Mouse (Mus musculus): ENCODE measurements around the gene Trim2.

Gene Trim2

DNA sequence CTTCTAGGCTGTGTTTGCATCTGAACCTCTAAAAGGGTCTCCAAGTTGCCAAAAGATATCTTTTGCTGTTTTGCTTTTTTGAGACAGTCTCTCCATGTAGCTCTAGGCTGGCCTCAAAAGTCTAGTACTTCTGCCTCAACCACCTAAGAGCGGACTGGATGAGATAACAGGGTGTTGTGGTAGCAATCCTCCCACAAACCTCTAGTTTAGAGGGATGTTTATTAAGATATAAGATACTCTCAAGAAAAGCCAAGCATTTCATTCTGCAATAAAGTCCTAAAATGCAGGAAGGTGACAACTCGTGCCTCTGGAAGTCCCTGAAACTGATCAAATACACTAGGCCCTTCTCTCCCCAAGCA, 52.2 kb downstream of the Trim2 start:
- POLR2A ChIA-PET: no interaction called here
- CTCF ChIA-PET: no interaction called here

DNA sequence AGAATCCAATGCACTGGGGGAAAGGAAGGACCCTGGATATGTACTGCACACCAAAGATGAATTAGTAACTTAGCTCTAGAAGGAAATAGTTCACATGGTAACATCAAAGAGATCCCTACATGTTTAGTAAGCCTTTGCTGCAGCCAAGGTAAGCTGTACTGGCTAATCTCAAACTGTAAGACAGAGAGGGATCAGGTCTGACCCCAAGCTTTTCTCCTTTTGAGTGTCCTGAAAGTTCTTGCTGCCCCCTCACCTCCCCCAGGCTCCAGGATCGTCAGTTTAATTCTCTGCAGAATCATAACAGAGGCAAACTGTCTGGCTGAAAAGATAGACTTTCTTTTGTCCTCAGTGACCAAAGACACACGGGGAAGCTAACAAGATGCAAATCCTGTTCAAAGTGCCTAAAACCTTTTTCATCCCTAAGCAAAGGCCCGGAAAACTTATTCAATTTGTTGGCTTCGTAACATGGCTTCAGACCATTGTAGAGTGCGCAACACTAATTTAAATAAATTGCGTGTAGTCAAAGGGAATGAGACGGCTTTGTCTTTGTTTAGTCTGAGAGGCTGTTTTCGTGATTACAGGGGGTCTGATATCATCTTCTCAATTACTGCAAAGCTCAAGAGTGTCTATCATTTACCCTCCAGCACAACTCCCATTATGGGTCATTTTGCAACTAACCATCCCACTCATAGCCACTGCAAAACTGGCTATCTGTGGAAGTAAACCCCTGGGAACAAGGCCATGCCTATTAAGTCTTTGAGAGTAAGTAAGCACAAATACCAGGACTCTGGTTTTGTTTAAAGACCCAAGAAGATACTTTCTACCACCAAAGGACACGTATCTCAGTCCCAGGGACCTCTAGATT, 52.8 kb downstream of the Trim2 start:
- POLR2A ChIA-PET: interaction anchor here in 2 of 4 experiments (1.1 to 1.4 kb wide), 2 partner anchors 26 to 72 kb away, joined by 3 to 4 read pairs; no protein-coding TSS in a partner anchor

DNA sequence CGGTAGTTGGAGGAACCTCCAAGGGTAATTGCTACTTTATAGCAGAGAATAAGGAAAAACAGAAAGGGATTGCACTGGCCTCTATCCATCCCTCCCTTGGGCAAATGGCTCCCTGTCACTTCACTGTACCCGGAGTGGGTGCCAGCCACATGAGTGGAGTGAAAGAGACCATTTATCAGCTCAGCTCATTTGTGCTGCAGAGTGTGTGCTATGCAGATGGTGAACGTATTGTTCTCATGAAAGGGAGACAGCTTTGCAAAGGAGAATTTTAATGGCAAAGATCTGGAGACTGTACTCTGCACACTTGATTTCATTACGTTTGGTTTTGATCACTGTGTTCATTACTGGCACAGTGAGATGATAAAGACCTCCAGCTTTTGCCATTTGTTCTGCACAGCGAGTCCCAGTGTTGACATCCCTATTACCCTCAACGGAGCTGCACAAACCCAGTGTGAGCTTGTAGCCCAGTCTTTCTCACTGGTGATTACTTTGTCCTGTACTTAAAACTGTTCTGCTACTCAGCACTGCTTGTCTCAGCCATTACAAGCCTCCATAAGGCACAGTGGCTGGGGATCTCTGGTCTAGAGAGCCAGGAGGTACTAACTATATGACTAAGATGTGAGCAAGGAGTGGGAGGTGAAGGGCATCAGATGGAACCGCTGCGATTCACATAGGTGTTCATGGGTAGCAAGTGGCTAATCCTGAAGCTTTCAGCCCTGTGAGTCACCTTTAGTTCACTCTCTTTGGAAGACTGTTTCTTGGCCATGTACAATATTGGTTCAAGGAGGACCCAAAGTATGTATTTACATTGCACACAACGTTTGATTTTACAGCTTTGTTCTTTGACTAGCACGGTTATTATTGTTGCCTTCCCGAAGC, 53.7 kb downstream of the Trim2 start:
- ChIA-PET CTCF (interaction anchor here in 1 of 4 experiments (0.6 to 1.0 kb wide), 2 partner anchors 337 to 895 kb away, joined by 3 read pairs; no protein-coding TSS in a partner anchor), POLR2A (interaction anchor here in 2 of 4 experiments (1.1 to 1.4 kb wide), 3 partner anchors 9 to 71 kb away, joined by 3 to 4 read pairs (median 3); no protein-coding TSS in a partner anchor)

More for the DNA sequence above, 52.8 kb downstream of the Trim2 start:
- CTCF ChIA-PET: interaction anchor here in 1 of 4 experiments (0.6 to 1.0 kb wide), 2 partner anchors 338 to 894 kb away, joined by 3 read pairs; no protein-coding TSS in a partner anchor

DNA sequence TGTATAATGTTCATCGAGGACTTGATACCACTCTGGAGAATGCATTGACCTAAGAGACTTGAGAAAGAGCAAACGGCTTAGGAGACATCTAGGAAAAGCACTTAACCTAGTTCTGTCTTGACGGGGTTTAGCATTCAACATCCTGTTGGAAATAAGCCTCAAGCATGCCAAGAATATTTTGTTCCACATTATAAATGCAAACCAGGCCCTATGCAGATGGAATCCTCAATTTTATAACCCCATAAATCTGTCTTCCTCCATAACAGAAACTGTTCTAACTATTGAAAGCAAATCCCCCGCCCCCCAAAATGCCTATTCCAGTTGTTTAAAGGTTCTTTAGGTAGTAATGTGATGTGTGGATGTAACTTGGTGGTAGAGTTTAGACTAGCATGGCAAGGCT, 55.0 kb downstream of the Trim2 start:
- ChIA-PET CTCF (no interaction called here), POLR2A (interaction anchor here in 1 of 4 experiments (1.2 kb wide), 1 partner anchor 11 kb away, joined by 3 read pairs; no protein-coding TSS in a partner anchor)

DNA sequence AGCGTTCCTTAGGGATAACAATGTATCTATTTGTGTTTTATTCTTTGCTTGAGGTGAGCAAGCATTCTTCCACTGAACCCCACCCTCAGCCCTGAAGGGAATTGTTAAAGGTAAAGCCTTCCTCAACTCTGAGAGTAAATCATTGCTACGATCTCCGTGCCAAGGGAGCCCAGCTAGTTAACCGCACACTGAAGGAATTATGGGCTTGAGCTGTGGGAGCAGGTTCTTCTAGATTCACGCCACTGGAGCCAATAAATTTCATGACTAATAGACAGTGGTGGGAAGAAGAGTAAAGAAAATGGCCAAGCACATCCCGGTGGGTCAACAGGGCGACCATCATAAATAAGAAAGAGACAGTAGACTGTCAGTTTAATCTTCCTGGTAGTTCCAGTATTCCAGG, 56.4 kb downstream of the Trim2 start:
- CTCF ChIA-PET: interaction anchor here in 1 of 4 experiments (1.2 kb wide), 1 partner anchor 25 kb away, joined by 5 read pairs; no protein-coding TSS in a partner anchor
- POLR2A ChIA-PET: interaction anchor here in 1 of 4 experiments (1.2 kb wide), 1 partner anchor 9 kb away, joined by 5 read pairs; no protein-coding TSS in a partner anchor

DNA sequence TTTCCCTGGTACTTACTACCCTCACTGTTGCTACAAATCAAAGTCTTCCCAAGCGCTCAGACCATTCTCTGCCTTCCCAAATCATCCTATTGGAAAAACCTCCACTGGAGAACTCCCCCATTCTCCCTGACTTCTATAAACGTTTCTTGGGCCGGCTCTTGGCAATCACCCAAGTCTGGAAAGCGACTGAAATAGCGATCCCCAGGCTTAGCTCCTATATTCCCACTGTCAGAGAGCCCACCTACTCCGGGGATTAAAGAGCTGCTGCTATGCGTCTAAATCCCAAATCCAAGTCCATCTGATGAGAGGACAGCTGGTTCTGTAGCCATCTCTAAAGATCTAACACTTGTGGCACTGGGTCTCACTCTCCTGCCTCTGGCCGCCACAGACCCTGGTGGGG, 58.9 kb downstream of the Trim2 start:
- CTCF ChIA-PET: no interaction called here

DNA sequence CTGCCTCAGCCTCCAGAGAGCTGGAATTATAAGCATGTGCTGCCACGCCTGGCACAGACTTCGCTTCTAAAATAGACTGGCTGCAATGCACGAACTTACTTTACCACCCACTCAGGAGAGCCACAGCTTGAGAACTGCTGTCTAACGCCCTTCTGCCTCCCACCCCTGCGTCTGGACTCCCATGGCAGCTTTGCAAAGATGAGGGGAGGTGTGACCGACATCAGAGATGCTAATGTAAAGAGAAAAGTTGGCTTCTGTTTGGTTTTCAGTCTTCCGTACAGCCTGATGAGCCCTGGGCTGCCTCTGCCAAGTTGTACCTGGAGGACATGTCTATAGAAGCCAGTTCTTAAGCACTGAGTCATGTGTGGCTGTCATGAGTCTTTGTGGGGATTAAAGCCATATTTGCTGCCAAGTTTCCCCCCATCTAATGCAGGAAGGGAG, 60.2 kb downstream of the Trim2 start:
- POLR2A ChIA-PET: no interaction called here
- CTCF ChIA-PET: no interaction called here

More for the DNA sequence above, 58.9 kb downstream of the Trim2 start:
- POLR2A ChIA-PET: interaction anchor here in 2 of 4 experiments (0.5 to 0.6 kb wide), 2 partner anchors 36 to 58 kb away, joined by 3 to 6 read pairs; no protein-coding TSS in a partner anchor

DNA sequence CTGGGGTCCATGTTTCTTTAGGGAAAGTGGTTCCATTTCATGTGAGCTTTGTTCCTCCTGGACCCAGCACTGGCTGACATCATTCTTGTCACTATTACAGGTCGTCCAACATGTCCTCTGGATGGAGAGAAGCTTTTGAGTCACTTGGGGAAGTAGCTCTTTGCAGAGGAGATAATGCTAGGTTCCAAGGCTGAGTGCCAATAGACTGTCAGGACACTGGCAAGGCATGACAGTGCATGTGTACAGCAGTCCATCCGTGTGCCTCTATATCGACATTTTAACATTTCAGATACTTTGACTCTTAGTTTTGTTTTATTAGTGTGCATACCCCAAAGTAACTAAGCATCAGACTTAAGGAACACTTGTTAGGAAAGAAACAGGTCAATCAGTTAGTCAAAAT, 63.6 kb downstream of the Trim2 start:
- CTCF ChIA-PET: no interaction called here

DNA sequence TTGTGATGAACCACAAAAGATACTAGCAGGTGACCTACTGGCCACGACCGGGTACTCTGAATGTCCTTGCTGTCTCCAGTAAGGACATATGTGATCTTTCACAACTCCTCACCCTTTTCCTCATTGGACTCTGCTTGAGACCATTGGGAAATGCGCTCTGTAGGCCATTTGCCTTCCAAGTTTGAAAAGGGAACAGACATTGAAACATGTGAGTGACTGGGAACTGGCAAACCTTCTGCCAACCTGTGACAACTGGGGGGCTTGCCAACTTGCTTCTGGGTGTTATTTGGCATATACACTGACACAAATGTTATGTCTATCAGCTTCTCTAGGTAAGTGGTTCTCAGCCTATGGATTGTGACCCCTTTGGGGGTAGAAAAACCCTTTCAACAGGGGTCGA, 64.2 kb downstream of the Trim2 start:
- ChIA-PET CTCF (no interaction called here), POLR2A (no interaction called here)

More for the DNA sequence above, 63.6 kb downstream of the Trim2 start:
- POLR2A ChIA-PET: no interaction called here

DNA sequence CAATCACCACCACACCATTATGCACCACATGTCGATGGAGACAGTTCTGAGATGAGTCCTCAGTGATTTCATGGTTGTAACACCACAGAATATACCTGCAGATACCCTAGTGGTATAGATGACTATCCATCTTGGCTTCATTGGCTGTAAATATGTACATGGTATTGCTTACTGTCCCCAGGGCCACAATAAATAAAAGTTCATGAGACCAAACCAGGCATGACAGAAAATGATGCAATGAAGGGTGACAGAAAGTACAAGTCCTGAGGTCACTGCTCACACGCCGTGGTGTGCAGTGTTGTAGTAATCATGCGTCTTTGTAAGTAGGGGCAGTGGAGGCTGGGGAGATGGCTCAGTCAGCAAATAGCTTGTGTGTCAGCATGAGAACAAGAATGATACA, 65.6 kb downstream of the Trim2 start:
- ChIA-PET POLR2A (interaction anchor here in 1 of 4 experiments (0.6 kb wide), 1 partner anchor 125 kb away, joined by 3 read pairs; no protein-coding TSS in a partner anchor), CTCF (interaction anchor here in 2 of 4 experiments (0.5 to 0.6 kb wide), 2 partner anchors 52 to 472 kb away, joined by 3 to 4 read pairs; no protein-coding TSS in a partner anchor)

DNA sequence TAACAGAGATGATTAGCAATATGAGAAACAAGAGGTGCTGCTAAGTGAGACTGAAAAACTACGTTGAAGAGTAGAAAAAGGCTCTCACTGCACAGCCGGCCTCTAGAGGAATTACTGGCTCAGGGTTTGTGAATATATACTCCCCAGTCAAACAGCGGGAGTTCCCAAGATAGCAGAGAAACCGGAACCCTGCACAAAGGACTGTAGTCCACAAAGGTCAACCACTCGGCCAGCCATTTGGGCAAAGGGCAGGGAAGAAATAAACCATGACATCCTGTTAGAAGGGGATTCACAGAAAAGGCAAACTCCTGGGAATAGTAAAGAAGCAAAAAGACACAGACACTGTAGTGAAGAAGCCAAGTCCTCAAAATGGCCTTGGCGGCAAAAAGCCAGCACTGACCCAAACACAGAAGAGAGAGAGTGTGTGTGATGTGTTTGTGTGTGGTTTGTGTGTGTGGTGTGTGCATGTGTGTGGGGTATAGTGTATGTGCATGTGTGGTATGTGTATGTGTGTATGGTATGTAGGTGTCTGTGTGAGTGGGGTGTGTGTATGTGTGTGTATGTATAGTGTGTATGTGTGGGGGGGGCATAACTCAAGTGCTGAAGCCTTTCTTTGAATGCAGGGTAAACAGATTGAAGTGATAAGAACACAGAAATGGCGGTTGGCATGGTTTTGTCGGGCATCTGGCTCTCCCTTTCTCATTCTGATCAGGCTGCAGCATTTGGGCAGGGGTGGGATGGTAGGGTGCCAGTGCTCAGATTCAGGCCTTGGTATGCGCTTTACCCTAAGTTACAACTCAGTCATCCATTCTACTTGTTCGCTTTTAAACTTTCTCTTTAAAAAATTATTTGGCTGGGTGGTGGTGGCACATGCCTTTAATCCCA, 71.0 kb downstream of the Trim2 start:
- ChIA-PET POLR2A (interaction anchor here in 2 of 4 experiments (1.1 kb wide), 3 partner anchors 23 to 66 kb away, joined by 3 to 5 read pairs (median 3); no protein-coding TSS in a partner anchor), CTCF (no interaction called here)

DNA sequence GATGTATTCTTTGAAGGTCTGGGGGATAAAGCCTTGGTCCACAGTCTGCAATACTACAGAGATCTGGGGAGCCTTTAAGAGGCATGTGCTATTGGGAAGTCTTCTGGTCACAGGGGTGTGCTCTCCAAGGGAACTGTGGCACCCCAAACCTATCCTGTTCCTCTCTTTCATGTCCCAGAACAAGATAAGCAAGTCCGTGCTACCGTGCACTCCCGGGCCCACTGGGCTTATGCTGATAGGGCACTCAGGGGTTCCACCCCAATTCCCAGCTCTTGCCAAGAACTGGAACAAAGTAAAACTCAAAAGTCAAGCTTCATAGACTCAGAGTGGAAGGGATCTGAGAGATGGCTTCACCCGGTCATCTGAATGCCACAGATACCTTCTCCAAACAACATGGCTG, 72.1 kb downstream of the Trim2 start:
- ChIA-PET POLR2A (interaction anchor here in 2 of 4 experiments (1.1 kb wide), 2 partner anchors 24 to 67 kb away, joined by 3 to 5 read pairs; no protein-coding TSS in a partner anchor), CTCF (interaction anchor here in 1 of 4 experiments (0.5 kb wide), 1 partner anchor 36 kb away, joined by 3 read pairs; no protein-coding TSS in a partner anchor)

DNA sequence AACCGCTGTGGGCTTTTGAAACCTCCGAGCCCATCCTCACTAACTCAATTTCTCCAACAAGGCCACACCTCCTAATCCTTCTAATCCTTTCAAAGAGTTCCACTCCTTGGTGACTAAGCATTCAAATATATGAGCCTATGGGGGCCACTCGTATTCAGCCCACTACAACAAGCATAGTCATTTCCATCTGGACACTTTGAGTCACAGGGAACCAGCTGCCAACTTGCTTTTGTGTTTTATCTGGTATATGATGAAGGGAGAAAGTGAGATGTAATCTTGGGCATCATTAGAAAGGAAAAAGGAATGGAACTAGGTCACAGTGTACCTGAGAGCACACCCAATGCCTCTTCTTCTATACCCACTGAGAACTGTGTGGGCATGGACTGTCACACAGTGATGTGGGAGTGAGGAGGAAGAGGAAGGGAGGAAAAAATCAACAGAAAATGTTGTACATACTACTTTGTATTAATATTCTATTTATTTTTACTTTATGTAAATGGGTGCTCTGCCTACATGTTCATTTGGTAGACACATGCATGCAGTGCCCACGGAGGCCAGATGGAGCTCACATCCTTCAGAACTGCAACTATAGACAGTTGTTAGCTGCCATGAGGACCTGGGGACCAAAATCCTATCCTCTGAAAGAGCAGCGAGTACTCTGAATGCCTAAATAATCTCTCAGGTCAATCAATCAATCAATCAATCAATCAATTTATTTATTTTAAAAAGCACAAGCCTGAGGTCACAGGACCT, 72.8 kb downstream of the Trim2 start:
- POLR2A ChIA-PET: interaction anchor here in 1 of 4 experiments (1.1 kb wide), 1 partner anchor 25 kb away, joined by 5 read pairs; no protein-coding TSS in a partner anchor
- CTCF ChIA-PET: interaction anchor here in 1 of 4 experiments (0.5 kb wide), 1 partner anchor 36 kb away, joined by 3 read pairs; no protein-coding TSS in a partner anchor

DNA sequence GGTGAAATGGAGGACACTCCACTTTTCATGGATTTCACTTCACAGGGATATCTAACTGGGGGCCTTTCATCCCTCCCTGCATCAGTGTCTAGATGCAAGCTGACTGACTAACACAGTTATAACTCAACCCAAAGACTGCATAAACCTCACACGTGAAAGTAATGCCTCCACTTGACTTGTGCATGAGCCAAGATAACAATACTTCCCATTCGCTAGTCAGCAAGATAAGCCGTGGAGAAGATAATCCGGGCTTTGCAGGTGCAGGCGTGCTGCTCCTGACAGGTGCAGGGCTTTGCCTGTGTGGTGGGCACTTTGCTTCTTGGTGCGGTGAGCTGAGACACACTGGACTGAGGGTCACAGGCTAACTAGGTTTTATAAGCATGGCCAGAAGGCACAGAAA, 74.4 kb downstream of the Trim2 start:
- ChIA-PET POLR2A (interaction anchor here in 1 of 4 experiments (0.9 kb wide), 1 partner anchor 26 kb away, joined by 3 read pairs; no protein-coding TSS in a partner anchor), CTCF (no interaction called here)

DNA sequence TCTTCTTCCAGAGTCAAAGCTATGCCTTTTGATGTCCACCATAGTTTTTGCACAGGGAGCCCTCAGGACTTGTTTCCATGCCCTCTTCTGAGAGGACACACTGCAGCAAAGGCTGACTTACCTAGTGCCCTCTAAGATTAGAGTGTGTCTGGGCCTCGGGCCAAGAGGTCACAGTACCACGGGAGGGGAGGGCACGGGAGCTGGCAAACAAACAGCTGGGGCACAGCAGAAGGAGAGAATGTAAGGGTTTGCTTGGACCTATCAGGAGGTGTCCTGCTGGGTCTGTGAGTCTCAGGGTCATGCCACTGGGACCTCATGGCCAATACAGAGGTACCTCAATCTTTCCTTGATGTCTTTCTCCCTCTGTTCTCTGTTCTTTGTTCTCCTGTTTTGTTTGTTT, 75.7 kb downstream of the Trim2 start:
- CTCF ChIA-PET: no interaction called here
- POLR2A ChIA-PET: interaction anchor here in 2 of 4 experiments (0.6 to 1.4 kb wide), 4 partner anchors 14 to 237 kb away, joined by 3 to 4 read pairs (median 4); no protein-coding TSS in a partner anchor

DNA sequence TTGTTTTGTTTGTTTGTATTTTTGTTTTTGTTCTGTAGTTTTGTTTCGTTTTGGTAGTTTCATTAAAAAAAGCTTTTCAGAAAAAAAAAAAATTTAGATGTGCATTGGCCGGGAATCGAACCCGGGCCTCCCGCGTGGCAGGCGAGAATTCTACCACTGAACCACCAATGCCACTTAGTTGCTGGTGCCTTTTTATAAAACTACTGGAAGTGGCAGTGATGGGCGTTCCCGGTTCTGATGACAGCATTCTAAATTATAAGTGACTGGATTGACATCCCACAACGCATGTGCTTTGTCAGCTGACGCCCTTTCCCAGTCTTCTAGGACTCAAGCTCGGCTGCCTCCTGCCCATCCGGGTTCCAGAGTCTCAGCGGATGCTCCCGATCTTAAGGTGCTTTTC, 77.8 kb downstream of the Trim2 start:
- ChIA-PET CTCF (interaction anchor here (0.6 to 1.5 kb wide), 10 partner anchors 11 to 161 kb away, joined by 3 to 6 read pairs (median 4); no protein-coding TSS in a partner anchor), POLR2A (interaction anchor here (0.6 to 1.3 kb wide), 18 partner anchors 11 to 584 kb away, joined by 3 to 7 read pairs (median 3); no protein-coding TSS in a partner anchor)
